Mouse (Mus musculus): ENCODE measurements around the gene Rasgef1b. TPM values are rescaled to one million over a fixed set of nuclear protein-coding genes. Genes with fewer than 3 reads are reported as not detected.

The Rasgef1b gene
- total RNA-seq, 1 experiment from 2014 or later = 7.2 TPM

- DNase-seq = no peak
Observed at GRCm38 (mm10) chr5:99214400-99214799, 514.5 kb downstream of the Rasgef1b start.

DNA sequence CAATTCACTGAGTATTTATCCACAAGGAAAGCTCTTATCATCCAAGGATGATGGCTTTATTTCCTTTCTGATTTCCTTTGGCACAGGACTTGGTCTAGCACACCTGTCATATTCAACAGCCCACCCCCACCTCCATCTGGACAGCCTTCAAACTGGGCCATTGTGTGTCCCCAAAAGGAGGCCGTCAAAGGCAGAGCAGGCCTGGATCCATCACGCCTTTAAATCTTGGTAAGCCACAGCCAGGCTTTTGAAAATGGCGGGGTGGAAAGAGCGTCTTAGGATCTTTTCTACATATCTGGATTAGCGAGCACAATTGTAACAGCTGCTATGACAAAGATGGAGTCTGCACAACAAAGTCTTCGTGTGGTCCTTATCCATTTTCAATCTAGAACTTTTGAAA lies 515.7 kb downstream of the Rasgef1b start:
- DNase-seq = no peak

GRCm38 (mm10) chr5:99203475-99203874 lies 525.4 kb downstream of the Rasgef1b start:
- DNase-seq = no peak

DNA sequence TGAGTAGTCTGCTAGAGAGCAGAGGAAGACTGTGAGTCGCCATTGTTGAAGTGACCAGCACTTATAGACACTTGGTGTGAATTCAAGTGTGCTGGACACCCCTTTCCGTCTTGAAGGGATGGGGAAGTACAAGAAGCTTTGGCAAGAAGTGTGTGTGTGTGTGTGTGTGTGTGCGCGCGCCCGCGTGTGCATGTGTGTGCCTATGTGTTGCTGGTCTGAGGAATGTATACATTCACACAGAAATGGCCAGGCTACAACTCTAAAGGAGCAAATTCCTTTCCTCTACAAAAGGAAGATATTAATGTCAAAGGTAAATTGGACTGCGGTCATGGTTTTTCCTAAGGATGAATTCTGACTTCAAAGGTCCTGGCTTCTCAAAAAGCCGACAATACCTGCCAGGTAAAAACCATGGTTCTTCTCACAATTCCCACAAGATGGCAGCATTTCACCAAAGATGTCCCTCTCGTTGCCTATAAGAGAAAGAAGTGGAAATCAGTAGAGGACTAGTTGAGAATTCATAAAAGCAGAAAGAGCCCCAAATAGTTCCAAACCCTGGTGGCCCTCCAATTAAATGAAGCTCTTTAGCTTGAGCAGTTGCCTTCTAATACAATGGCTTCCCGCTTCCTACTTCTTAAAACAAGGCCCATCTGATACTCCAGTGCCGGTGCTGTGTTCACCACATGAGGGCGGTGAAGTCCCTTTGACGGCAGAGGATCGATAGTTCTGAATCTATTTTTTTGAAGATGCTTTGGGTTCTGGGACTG lies 526.6 kb downstream of the Rasgef1b start:
- peak; percentile 31 for DNase-seq

DNA sequence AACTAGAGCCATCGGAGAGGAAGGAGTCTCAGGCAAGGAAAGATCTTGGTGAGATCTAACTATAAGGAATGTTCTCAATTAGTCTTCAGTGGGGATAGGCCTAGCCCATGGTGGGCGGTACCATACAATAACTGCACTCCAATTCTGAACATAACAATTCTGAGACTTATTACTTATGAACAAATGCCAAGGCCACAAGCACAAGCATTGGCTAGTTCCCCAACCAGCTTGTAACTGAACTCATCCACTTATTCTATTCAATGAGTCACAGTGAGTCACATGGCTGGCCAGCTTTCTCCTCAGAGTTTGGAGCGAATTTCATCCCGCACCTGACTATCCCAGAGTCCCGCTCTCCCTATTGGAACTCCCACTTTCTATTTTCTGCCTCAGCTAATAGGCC lies 533.4 kb downstream of the Rasgef1b start:
- DNase-seq = no peak

DNA sequence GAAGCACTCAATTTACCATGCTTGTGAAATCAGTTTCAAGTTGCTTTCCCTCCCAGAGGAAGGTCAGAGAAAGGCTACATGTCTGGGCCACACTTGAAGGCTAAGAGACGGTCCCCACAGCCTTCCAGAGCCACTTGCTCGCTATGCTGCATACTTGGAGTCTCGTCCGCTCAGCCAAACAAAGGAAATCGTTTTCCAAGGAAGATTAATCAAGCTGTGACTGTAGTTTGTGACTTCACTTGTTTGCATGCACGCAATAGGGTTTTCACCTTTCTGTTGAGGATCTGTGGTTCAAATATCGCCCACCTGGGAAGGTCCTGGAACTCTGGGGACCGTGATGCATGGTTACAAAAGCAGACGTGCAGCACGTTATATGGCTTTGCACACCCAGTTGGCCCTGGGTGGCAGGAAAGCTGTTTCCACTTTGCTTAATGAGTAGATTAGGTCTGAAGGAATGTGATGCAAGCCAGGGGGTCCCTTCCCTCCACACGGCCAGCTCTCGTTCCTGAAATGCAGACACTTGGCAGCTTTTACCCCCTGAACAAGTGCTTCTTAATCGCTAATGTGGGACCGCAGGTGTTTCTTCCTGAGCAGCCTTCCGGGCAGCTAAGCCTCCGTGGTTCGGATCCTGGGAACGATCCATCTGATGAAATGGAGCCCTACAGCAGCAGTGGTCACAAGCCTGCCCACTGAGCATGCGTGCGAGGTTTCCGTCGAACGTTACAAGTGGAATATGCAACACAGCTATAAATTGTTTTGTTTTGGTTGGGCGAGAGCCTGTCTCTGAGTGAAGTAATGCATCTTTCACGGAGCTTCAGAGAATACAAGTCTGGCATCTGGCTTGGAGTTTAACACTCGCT lies 537.7 kb downstream of the Rasgef1b start:
- no peak for DNase-seq

GRCm38 (mm10) chr5:99183637-99184036 lies 545.2 kb downstream of the Rasgef1b start:
- DNase-seq = no peak

DNA sequence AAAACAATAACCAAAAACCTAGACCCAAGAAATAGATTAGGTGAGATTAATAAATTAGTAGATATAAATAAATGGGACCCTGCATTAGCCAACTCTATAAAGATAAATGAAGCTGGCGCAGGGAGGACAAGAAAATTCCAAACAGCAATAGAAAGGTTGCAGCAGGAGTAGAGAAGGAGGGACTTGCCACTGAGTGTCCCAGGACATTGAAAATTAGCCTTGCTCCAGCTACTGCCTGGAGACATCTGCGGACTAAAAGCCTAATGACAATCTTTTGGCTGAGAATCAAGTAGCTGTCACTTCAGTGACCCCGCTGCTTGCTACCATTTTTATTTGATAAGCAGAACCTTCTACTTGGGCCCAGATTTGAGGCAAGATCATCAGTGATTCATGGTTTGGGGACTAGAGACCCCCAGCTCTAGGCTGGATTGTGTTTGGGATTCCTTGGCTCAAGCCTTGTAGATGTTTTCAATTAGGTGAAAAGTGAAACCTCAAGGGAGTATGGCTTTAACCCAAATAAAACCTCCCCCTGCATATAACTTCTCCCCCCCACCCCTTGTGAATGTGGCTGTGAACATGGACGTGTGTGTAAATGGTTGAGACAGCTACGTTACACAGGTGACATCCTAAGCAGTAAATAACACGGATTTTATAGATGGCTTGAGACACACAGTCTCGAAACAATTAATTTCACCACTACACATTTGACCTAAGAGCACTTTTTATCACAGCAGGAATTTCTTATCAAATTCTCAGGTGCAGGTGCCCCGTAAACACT lies 554.1 kb downstream of the Rasgef1b start:
- no peak for DNase-seq

GRCm38 (mm10) chr5:99169836-99170235 lies 559.0 kb downstream of the Rasgef1b start:
- no peak for DNase-seq

DNA sequence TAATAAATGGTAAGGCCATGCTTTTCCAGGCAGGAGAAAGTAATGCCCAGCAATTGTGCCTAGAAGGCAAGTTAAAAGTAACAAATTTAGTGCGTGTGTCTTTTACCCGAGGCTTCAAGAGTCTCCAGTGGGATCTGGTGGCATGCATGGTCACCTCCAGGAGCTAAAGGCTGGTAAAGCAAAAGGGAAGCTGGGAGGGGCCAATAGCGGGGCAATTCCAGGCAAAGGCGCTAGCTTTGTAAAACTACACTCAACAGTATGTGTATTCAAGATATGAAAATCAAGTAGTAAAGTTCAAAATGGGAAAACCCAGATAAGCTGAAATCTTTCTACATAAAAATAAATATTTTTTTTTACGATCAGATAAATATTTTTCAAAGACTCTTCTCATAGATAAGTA lies 561.1 kb downstream of the Rasgef1b start:
- DNase-seq = no peak

Other genes starting within 250 kb of the Rasgef1b start
- gene Vamp9, start 177.2 kb upstream of the Rasgef1b start, total RNA-seq (2021) = 1.7 TPM in 1 of 2 replicates, not detected in the other
- gene Hnrnpd, start 249.9 kb upstream of the Rasgef1b start, total RNA-seq (2021) = 133 and 183 TPM in 2 replicates
- gene 4930524J08Rik, start 250.0 kb upstream of the Rasgef1b start, total RNA-seq (2021) = 1.7 and 3.5 TPM in 2 replicates

Data from adrenal gland, postnatal 25 days (tissue).